Mouse (Mus musculus): ENCODE measurements at regions not wholly inside any gene's neighbourhood (a gene's known extent, or its start where the extent isn't known, plus 50 kb on each side); places are given as distances from the start of the nearest gene placed in this dataset.

DNA sequence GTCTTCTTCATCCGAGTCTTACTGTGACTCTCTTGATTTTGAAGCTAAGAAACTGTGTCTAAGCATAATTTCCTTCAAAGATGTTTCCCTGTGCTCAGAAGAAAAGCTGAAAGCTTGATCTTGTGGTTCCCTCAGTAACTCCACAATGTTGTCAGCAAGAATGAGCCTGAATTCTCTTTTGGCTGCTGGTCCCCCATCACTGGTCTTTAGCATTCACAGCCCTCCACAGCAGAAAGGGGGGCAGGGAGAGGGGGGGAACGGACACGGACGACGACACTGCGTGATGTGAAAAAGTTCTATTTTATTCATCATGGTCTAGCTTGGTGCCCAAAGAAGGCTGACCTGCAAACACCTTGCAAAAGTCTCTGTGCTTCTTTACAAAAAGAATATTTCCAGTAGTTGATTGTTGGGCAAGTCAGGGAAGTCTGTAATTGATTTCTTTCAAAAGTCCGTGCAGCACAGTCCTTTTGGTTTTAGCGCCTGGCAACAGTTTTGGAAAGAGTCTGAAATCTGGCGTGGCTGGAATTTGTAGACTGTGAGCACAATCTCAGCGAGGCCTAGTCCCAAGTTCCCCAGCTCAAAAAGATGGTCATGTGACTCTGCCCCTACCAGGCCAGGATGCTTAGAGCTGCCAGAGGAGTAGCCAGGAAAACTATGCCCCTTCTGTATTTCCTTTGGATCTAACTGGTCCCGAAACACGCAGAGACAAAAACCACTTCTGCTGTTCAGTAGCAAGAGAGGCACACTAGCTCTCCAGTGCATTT, 254.7 kb downstream of the Ndfip2 start:
- no peak for DNase-seq (ENCODE audit: low read depth, low spot score)
- WGBS: 91% methylated on average over 12 of the region's 12 CpGs

DNA sequence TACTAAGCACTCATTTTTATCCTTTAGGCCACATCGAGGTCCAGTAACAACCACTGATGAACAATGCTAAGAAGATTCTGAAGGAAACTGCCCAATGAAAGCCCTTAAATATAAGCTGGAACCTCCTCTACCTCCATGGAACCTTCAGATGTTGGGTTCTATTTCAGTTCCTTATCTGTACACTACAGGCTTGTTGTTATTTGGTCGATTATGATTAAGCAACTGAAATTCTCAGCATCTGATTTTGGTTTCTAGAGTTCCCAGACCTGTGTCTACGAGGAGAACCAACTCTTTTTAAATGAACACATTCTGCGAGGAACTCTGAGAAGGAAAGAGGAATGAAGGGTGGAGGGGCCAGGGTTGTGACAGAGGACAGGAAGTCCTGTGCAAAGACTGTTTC, 253.5 kb downstream of the Ndfip2 start:
- WGBS: 89% methylated on average over 4 of the region's 4 CpGs

DNA sequence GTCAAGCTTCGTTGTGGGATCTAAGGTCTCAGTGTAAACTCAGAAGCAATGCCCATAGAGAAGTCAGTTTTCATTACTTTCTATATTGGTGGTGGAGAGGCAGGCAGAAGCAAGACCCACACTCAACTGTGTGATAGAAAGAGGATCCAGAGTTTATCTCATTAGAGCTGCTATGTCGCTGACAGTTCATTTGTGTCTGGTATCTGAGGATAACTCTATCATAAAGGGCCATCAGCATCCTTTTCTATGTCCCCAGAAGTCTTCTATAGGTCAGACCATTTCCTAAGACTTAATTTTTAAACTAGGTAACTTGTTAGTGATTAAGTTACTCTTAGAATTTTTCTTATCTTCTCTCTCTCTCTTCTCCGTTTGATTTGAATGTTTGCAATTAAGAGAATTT, 252.8 kb downstream of the Ndfip2 start:
- DNase-seq (ENCODE audit: low read depth, low spot score): no peak
- WGBS: 87% methylated on average over 3 of the region's 3 CpGs

More for the DNA sequence above, 253.5 kb downstream of the Ndfip2 start:
- DNase-seq (ENCODE audit: low read depth, low spot score): no peak

DNA sequence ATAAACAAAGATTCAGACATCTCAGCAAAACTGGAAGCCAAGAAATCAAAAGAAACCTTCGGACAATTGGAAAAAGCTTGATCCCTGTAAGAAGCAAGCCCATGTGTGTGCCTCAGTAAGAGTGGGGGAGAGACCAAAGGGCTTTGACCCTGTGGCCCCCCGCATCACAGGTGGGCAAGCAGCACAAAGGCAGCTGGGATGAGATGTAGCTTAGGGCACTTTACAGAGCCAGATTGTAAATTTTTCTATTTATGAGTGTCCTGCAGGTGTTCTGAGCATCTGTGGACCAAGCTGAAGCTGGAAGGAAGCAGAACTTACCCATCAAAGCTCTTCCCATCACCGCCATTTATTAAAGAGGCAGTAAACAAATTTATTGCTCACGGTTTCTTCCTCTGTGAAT, 246.9 kb downstream of the Ndfip2 start:
- DNase-seq (ENCODE audit: low read depth, low spot score): no peak
- WGBS: 80% methylated on average over 4 of the region's 4 CpGs

DNA sequence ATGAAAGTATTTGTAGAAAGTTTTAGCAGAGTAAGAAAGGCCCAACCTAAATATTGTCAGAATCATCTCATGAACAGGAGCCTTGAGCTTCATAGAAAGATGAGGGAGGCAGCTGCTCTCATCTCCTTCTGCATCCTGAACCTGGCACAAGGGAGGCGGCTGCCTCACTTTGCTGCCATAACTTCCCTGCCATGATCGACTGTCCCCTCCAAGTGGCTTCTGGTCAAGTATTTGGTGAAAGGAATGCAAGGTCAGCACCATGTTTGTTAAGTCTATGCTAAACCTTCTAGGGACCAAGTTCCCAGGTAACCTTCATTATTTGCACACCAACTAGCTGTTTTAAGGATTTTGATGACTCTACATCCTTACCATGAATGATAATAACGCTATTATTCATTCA, 246.0 kb downstream of the Ndfip2 start:
- 76% methylated on average over 3 of the region's 3 CpGs for WGBS
- no peak for DNase-seq (ENCODE audit: low read depth, low spot score)

DNA sequence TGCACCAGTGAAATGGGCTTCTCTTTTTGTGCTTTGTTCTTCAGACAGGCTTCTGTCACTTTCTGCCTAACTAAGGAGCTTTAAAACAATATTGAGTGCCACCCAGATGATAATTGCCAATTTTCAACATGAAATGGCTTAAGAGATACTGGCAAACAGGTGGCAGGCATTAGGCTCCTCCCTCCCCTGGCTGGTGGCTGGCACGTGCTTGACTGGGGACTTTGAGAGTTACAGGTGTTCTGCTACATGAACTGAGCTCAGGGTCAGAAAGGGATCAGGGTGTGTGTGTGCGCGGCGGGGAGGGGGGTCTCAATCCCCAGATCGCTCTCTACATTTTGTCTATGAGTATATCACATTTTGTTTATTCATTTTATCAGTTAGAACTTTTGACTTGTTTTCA, 245.4 kb downstream of the Ndfip2 start:
- WGBS: 79% methylated on average over 5 of the region's 5 CpGs

DNA sequence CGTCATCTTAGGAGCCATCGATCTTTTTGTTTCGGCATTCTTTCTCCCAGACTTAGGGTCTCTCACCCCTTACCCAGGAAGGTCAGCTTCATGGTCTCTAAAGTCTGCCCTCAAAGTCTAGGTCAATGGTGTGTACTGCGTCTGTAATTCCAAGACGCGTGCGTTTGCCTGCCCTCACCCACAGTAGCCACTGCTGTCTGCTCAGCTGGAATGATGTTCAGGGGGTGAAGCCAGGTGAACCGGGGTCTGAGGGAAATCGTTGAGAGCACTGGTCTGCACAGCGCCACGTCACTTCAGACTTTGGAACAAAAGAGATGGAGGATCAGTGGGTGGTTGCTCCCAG, 244.2 kb downstream of the Ndfip2 start:
- DNase-seq (ENCODE audit: low read depth, low spot score): no peak
- 72% methylated on average over 11 of the region's 11 CpGs for WGBS

More for the DNA sequence above, 245.4 kb downstream of the Ndfip2 start:
- no peak for DNase-seq (ENCODE audit: low read depth, low spot score)

DNA sequence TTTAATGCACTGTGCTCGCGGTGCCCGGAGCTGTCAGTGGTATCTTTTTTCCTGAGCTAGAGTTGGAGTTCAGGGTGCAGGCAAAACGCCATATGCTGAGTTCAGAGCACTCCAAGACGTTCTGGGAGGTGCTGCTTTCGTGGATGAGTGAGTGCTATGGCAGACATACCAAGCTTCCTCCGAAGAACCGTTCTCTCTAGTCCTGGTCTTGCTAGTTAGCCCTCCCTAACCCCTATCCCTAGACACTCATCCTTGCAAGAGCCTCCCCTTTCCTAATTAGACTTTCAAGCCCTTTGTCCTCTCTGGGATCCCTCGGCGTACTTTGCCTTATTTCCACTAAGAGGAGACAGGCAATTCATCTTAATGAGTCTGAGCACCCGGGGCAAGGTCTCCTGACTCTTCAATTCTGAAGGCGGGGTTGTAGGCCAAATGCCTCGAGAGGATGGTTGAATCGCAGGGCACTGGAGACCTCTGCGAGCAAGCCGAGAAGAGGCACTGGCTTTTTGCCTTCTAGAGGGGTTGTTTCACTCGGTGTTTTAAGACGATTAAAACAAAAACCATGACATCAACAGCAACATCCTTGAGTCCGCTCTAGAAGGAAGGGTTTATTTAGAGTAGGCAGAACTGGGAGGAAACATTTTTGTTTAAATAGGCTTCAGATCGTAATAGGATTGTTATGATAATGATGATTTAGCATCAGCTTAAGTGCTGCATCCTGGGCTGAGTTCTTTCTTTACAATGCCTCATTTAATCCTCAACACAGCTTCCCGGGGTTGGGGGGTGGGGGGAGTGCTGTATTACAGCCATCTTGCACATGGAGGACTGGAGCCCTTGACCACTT, 243.6 kb downstream of the Ndfip2 start:
- WGBS: 38% methylated on average over 21 of the region's 21 CpGs

DNA sequence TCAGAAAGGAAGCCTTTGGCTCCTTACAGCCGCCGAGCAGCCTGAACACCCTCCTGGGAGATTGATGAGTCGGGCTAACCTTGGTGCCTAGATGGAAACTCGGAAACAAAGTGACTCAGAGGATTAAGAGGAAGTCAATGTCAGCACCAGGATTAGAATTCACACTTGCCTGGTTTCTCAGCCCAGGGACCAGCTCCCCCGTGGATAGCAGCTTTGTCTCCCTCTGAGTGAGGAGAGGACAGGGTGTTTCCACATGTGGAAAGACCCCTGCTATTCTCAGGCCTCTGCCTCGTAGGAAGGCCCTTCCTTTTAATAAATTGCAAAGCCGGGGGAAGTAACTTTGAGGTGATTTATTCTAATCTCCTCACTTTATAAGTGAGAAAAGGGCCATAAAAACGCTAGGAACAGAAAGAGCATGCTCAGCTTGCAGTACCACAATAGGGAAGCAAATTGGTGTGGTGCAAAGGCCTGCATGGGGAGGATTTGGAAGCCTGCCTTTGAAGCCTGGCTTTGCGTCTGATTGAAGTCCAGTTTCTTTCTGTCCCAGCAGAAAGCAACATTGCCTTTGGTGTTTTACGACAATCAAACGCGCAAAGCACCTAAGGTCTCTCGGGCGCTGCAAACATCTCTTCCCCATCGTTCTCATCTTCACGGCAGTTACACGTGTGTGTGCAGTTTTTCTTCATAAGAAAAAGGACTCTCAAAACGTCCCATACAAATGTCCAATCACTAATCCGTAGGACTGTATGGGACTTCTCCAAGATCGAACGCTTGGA, 242.8 kb downstream of the Ndfip2 start:
- 49% methylated on average over 21 of the region's 21 CpGs for WGBS
- DNase-seq (ENCODE audit: low read depth, low spot score): no peak

More for the DNA sequence above, 243.6 kb downstream of the Ndfip2 start:
- DNase-seq (ENCODE audit: low read depth, low spot score): no peak

DNA sequence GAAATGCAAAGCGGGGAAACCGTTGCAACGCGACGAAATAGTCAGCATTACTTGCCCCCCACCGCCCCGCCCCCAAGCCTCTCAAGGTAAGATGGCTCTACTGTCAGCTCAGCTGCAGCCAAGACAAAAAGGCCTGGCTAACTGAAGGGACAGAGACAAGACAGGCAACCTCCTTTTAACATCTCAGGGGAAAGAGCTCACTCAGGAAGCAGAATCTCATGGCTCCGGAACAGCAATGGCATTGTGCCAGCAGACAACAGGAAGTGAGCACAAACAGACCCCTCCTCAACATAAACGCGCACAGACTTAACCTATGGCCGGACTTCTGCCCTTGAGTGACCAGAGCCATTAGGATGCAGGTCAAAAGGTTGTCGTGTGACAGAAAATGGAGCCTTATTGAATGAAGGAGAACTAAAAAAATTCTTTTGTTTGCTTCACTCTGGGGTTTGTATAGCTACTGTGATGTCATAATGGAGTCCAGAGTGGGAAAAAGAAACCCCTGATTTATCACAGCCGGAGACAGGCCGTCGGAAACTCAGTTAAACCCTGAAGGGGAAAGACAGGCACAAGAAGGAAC, 241.0 kb downstream of the Ndfip2 start:
- no peak for DNase-seq (ENCODE audit: low read depth, low spot score)

DNA sequence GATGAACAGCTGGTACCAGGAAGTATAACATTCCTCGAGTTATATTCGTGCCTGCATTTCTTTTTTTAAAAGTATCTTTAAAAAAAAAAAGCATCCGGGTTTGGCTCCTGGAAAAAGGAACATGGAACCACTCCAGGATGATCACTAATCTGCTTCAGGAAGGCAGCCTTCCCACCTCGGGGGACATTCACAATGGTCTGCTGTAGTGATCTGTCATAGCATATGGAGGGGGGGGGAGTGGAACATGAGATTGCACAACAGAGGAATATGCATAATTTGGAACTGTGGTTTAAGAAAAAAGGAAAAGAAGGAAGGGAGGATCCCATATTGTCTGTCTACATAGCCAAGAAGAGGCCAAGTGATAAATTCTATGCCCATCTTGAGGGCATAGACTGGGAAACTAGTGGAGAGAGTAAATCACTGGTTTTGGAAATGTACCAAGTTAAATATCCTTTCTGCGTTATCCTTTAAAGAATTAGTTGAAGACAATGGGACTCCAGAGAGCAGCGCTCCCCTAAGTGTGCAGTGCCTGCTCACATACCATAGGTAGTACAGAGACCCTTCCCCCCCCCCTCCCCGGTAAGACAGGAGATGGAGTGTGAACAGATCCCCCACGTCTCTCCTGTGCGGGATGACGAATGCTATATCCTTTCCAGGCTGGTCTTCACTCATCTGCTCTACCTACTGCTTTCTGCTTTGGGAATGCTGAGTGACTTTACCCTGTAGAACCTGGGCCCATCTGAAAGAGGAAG, 240.0 kb downstream of the Ndfip2 start:
- DNase-seq (ENCODE audit: low read depth, low spot score): no peak
- WGBS: 67% methylated on average over 10 of the region's 10 CpGs

More for the DNA sequence above, 241.0 kb downstream of the Ndfip2 start:
- 55% methylated on average over 15 of the region's 15 CpGs for WGBS

DNA sequence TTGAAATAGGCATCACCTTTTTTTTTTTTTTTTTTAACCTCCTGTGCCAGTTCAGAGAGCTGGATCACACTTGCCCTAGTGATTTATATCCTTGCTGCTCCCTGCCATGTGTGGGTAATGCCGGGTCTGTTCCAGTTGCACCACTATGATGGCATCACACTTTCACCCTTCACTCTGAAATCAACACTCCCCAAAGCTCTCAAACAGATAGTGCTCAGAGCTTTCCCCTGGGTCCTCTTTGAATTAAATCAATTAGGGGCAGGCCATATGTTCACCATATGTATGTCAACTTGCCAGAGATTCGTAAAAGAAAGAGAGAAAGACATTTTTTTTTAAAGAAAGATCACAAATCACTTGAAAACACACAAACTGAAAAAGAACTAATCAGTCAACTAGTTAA, 236.8 kb downstream of the Ndfip2 start:
- WGBS: 61% methylated on average over 2 of the region's 2 CpGs

DNA sequence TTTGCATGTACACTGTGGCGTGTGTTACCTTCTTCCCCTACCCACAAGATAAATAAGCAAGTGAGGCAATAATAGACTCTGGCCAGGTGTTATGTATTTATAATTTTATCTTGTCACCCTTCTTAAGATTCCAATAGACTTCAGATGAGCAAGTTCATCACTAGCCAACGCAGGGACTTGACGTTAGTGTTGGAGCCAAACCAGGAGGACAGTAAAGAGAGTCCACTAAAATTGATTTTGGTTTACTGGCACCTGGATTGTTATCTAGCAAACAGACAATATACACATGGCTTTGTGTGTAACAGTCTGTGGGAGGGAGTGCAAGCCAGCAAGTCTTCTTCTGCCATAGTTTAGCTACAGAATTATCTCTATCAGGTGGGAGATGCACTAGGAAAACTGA, 236.0 kb downstream of the Ndfip2 start:
- no peak for DNase-seq (ENCODE audit: low read depth, low spot score)
- WGBS: 63% methylated on average over 3 of the region's 3 CpGs

More for the DNA sequence above, 236.8 kb downstream of the Ndfip2 start:
- DNase-seq (ENCODE audit: low read depth, low spot score): no peak

DNA sequence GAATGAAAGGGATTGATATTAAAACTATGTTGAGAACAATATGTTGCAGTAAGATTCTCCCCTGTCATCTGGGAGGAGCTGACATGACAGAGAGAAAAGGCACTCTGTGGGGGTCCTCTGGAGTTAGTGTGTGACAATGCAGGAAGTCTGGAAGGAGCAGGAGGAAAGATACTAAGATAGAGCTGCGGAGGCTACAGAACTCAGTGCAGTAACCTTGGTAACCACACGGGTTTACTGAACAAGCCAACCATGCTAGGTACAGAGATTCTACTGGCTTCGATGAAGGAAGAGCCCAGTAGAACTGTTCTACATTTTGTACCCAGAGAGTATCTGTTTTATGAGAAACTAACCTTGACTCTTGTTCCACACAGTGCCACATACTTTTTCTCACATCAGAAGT, 231.8 kb downstream of the Ndfip2 start:
- DNase-seq (ENCODE audit: low read depth, low spot score): no peak
- WGBS: 73% methylated on average over 3 of the region's 3 CpGs

DNA sequence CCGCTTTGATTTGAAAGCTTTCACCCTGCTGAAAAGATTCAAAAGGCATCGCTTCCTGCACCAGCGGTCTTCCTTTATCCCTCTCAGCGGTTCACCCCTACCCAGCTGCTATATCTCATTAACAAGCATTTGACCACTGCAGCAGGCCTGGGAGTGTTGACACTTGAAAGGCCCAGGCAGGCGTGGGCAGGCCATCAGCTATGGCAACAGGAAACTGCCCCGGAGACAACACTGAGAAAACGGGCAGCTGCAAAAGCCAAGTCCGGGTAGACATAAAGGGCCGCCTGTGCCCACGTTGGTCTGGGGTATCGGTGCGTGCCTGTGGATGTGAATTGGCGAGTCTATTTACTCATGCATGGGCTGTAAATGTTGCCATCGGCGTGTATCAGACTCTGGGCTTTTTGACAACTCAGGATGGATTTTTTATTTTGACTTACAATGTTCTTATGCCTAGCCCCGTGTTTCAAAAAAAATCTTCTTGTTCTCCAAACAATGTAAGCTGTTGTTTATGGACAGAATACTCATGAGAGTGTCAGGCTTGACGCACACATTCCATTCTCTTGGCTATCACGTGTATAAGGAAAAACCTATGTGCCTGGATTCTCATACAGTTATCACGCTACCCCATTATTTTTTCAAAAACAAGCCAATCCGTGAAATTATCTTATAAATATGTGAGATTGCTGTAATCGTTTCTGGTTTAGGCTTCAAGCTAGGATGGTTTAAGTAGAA, 225.1 kb downstream of the Ndfip2 start:
- 25% methylated on average over 21 of the region's 21 CpGs for WGBS
- DNase-seq (ENCODE audit: low read depth, low spot score): no peak

DNA sequence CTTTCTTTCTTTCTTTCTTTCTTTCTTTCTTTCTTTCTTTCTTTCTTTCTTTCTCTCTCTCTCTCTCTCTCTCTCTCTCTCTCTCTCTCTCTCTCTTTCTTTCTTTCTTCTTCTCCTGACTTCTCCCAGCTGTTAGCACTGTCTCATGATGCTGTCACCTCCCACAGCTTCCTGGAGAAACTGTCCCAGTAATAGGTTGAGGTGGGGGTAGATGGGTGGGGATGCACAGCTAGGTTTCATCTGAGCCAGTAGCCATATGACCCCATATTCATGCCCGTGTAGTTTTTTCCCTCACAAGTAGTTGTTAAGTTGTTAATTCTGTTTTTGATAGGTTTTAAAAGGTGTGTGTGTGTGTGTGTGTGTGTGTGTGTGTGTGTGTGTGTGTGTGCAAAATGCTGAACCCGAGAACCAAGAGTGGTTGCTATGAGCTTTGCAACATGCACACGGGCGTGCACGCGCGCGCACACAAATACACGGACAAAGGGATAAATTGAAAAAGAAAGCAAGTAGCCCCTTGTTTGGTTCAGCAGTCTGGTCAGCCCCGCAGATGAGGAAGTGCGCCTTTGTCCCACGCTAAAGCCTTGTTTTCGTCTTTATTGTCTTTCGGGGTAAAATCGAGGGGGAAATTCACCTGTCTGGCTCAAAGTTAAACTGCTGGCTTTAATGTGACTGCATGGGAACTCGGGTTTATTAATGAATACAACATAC, 224.4 kb downstream of the Ndfip2 start:
- 14% methylated on average over 16 of the region's 16 CpGs for WGBS
- DNase-seq (ENCODE audit: low read depth, low spot score): no peak

DNA sequence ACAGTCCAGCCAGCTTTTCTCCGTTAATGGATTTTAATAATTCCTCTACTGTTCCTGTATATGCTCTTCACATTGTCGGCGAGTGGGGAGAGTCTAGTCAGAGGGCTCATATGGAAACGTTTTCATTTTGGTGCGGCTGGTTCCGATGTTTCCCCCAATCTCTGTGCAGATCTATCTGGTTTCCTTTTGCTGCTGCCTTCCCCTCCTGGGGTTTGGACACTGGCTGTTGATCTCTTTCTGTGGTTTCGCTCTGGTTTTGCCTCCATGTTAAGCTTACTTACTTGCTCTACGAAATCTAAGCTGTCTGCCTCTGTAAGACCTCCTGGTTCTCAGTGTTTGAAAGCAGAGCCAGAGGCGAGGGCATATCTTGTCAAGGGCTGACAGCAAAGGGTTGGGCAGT, 221.7 kb downstream of the Ndfip2 start:
- 77% methylated on average over 9 of the region's 9 CpGs for WGBS
- DNase-seq (ENCODE audit: low read depth, low spot score): no peak

DNA sequence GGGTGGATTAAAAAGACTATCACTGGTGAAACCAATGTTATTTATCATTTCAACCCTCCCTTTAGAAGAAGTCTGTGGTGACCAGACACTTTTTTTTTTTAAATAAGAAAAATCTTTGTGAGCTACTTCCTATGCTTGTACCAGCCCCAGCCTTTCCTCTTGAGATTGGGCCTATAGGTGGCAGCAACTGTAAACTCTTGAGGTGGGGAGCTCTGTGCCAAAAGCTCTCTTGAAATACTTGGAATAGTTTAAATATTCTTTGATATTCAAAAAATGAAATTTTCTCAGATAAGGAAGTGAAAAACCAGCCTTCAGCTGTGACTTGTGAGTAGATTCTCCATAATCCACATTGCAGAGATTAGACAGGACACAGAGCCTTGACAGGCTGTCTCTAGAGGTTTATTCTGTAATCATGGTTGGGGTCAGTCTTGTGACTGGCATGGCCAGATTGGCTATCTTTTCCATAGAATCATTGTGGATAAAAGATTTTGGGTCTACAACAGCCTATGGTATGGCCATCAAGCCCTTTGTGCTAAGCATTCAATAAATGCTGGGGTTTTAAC, 216.7 kb downstream of the Ndfip2 start:
- DNase-seq (ENCODE audit: low read depth, low spot score): no peak
